Mouse (Mus musculus) R1 (cell line): Measurements from ENCODE around the gene Lbhd2.

ENCODE experiments used
- DNase-seq: peaks from one replicate; pipeline ENCODE4 v3.0.0-alpha.2; 2018; ENCODE audit warnings: low read depth, low spot score

Gene Lbhd2

DNA sequence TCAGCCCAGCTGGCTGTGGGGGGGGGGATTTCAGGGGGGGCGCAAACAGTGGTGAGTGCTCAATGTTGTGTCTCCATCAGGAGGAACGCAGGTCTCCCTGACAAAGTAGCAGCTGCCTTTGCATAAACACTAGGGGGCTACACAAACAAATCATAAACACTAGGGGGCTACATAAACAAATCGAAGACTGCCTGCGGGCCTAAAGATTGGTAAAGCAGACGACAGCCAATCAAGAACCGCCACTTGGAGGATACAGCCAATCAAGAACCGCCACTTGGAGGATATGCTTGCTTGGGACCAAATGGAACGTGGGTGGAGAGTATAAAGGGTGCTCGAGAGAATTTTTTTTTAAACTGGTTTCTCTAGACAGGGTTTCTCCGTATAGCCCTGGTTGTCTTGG lies 1.7 kb upstream of the Lbhd2 start:
- DNase-seq, result peak; percentile 74

DNA sequence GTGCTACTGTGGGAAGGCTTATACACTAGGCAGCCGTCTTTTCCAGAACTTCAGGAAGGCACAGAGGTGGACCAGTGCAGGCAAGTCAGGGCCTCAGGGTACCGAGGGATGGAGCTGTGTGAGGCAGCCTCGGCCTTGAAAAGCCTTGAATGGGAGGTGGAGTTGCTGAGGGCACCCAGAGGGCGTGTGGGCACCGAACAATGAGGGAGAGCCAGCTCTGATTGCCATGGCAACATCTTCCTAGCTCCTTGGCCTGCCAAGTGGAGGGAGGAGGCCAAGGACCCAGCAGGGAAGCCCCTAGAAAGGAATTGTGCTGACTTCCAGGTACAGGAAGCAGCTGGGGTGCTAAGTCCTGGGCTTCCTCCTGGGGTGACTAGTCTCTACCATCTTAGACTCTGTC lies 3.0 kb downstream of the Lbhd2 start:
- DNase-seq, result peak; percentile 14

DNA sequence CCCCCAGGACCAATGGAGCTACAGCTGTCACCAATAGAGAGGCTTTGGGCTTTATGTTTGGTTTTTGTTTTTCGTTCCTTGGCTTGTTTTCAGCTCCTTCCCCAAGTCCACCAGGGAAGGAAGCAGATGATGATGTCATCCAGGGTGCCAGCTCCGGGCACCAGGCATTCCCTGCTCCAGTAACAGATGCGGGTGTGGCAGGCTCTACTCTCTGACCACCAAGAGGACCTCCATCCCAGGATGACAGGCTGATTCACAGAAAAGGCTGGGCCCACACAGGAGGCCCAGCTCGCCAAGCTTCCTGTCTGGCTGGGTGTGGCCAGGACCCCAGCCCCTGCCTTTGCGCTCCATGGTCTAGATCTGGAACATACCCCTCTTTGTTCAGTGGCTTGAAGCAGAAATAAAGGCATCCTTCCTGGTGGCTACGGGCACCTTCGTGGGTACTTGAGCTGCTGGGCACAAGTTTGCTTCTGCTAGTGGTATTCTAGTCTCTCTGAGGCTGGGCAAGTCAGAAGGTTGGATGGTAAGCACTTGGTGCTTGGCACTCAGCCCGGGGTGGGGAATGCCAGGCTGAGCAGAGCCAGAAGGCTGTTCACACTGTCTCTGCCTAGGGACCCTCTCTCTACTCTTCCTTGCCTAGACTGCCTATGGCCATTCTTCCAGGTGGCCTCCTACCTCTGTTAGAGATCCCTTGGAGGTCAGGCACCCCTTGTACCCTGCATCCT lies 5.2 kb downstream of the Lbhd2 start:
- no peak for DNase-seq

DNA sequence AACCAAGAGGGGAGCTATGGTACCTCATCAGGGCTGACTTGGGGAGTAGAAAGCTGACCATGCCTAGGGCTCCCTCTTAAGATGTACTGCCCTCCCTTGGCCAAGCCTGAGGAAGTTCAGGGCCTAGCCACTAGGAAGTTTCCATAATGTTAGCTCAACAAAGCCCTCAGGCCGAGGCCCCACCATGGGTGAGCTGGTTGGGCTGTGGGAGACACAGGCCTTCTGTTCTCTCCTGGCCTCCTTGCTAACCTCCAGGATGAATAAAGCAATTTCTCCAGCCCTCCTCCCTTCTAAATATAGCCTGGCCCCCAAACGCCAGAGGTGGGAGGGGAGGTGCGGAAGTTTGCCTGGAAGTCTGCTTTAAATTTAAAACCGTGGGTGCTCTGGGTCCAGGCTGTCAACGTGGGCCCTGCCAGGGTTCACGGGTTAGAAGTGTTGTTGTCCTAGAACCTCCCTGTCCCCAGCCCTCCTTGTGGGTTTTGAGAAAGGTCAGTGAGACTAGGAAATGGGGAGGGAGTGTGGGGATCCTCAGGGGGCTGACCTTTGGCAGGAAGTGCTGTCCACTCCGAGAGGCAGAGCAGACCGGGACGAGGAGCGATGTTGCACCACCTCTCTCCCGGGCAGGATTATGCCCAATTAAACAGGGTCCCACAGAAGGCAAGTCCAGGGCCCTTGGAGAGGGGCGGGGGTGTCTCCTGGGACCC lies 6.1 kb downstream of the Lbhd2 start:
- no peak for DNase-seq

DNA sequence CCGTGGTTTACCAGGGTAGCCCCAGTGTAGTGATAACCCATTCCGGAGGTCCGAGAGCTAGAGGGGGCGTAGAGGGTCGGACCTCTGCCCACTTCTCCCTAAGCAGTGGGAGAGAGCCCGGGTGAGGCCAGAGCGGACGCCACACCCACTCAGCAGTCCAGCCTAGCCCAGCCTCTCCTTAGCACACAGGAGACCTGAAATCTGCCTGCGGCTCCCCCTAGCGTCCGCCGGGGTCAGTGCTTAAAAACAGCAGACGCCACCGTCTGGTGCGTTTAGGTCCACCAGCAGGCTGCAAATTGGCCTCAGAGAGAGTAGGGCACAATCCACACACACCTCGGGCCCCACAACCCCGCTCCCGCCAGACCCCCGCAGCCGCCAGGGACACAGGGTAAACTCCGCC lies 6.7 kb downstream of the Lbhd2 start:
- DNase-seq, result peak; percentile 88

DNA sequence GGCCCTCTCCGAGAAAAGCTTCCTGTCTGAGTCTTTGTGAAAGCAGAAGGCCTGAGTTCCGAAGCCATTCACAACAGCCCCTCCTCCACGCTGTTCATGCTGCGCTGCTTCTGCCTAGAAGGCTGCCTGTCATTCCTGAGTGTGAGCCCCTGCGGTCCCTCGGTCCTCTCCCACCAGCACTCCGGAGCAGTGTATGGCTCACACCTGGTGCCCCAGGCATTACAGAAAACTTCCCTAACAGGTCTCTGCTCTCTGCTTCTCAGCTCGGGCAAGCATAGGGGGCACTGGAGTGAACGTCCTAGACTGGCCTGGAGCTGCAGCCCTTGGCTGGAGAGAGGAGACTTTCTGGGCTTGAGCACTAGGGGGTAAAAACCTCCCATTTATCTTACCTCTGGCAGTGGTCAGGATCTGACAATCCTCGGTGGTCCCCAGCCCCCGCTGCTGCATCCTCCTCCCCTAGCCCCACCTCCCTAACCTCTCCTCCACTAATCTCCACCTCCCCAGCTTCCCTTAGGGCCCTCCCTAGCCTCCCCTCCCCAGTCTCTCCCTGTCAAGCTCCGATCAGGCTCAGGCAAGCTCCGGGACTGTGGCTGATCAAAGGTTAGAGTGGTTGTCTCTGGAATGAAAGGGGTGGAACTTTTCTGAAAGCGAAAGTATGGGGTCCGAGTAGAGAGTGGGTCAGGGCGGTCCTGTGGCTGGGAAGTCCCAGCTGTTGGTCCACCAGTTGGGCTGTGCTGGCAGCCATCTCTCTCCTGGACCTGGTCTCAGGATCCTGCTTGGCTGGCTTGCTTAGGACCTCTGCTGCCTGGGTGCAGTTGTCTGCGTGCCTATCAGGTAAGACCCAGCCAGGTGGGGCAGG lies 10.5 kb downstream of the Lbhd2 start, which contains the start of gene Exoc3l4:
Gene Exoc3l4 (plus strand): TSS at position 97 of the 859 bp plus-strand sequence.
- DNase-seq, result peak; percentile 37

DNA sequence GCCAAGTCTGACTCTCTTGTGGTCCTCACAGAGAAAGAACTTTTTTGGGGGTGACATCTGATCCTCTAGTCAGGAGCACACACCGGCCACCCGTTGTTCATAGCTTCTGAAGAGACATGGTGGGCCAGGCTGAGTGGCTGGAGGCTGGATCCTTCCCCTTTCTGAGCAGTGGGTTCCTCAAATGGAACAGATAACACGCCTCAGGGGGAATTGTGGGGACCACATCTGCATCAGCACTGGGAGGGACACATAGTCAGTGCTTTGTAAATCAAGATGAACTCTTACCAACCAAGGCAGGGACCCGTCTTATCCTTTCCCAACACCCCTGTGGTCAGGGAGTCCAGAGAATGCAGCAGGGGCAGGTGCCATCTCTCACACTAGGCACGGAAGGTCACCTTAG lies 13.3 kb downstream of the Lbhd2 start:
- DNase-seq, result no peak

DNA sequence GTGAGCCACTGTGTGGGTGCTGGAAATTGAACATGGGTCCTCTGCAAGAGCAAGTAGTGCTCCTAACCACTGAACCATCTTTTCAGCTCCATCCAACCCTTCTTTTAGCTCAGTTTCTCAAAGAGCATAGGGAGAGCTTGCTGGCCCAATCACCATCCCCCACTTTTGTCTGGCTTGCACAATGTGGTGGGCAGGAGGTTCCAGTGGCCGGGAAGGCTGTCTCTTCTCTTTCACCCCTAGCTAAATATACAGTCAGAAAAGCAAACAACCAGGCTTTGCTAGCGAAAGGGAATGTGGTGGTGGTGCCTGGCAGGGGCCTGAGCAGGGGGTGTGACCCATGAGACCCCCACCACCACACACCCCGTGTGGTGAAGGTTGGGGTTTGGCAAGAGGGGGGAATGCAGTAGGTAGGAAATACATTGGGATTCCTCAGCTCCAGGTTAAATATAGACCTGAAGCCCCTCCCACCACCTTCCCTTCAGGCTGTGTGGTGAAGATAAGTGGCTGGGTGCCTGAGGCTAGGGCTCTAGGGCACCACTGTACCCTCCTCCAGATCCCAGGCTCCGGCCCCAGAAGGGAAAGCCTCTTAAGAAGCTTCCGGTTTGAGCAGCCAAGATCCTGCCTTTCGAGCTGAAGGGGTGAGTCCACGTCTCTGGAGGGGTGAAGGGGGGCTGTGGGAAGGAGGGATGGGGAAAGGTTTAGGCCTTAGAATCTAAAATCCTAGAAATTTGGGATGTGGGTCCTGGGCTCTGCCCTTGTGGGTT lies 14.5 kb downstream of the Lbhd2 start:
- no peak for DNase-seq

DNA sequence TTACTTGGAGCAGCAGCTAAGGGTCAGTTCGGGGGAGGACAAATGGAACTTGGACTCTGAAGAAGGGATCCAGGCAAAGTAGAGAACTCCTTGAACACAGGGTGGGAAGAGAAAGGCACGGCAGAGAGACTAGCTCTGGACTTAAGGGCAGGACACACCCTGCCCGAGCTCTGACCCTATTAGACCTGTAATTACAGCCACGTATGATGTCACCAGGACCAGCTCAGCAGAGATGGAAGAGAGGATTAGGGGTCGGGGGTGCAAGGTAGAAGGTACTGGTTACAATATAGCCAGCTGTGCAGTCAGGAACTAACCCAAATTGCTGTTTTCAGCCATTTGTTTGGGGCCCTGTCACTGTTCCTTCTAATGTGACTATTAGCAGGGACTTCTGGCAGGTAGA lies 16.2 kb downstream of the Lbhd2 start:
- no peak for DNase-seq

DNA sequence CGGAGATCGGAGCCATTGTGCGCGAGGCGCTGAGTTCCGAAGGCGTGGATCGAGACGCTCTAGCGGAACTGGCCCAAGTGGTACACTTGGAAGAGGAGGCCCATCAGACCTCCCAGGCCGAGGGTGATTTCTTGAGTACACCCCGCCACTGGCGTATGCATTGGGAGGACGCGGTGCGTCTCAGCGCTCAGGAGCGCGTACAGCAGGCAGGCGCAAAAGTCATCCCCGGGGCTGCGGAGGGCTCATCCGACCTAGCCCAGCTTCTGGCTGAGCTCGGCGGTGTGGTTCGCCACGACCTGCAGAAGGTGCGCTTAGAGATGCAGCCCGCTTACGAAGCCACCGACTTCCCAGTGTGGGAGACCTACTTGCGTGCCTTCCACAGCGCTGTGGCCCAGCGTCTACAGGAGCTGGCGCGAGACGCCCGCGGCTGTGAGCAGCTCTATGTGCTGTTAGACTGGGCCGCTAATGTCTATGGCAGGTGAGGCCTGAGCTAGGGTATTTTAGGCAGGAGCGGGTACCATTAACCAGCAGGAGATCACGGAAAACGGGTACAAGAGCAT lies 17.0 kb downstream of the Lbhd2 start:
- peak; percentile 39 for DNase-seq

DNA sequence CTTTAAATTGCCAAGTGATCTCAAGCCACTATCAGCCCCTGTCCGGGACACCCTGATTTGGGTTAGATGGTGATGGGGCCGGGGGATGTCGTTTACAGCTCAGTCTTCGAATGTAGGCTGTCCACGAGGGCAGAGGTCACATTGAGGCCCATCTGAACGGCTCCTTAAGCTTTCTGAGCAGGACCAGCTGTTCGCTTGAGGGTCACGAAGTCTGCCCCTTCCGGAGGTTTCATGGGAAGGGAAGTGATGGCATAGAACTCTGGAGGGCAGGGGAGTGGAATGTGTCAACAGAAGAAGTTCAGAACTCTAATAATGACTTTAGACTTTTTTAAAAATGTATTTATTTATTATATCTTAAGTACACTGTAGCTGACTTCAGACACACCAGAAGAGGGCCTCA lies 17.9 kb downstream of the Lbhd2 start:
- DNase-seq, result no peak

DNA sequence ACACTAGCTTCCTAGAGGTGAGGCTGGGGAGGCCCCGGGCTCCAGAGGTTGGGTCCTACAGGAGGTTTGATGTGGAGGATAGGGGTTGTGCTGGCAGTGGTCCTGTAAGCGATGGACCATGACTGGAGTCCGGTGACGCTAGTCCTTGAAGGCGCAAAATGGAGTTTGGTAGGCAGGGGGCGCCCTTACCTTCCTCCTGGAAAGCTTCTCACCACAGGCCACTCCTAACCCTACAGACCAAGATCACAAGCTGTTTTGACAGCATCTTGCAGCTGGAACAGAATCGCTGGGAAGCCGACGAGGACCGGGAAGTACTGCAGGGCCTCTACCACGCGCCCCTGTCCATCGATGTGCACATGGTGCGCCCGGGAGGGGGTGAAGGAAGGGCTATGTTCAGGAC lies 18.6 kb downstream of the Lbhd2 start:
- DNase-seq, result peak; percentile 78

DNA sequence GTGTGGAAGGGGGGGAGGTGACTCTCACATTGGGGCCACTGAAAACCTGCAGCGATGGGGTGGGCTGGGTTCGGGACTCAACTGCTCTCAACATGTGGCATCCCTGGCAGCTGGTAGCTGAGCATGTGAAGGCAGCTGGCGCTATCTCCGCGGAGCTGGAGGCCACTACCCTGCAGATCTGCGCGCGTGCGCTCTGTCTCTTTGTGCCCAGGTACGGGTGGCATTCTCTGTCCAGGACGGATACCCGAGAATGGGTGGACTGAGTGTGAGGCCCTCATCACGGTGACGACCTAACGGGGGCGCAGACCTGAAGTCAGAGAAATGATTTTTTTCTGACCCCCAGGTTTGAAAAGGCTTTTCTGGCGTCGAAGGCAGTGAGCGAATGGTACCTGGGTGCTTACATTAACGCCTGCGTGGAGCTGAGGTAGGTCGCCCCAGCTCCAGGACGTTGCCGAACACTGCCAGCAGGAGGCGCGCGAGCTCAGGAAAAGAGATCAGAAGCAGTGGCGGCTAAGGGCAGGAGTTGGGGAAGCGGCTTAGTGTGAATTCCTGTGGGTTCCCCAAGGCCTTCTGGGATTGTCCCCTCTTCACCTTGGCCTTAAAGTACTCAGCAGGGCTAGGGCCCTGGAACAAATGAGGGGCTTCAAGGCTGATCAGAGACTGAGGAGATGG lies 19.3 kb downstream of the Lbhd2 start:
- DNase-seq, result peak; percentile 87

DNA sequence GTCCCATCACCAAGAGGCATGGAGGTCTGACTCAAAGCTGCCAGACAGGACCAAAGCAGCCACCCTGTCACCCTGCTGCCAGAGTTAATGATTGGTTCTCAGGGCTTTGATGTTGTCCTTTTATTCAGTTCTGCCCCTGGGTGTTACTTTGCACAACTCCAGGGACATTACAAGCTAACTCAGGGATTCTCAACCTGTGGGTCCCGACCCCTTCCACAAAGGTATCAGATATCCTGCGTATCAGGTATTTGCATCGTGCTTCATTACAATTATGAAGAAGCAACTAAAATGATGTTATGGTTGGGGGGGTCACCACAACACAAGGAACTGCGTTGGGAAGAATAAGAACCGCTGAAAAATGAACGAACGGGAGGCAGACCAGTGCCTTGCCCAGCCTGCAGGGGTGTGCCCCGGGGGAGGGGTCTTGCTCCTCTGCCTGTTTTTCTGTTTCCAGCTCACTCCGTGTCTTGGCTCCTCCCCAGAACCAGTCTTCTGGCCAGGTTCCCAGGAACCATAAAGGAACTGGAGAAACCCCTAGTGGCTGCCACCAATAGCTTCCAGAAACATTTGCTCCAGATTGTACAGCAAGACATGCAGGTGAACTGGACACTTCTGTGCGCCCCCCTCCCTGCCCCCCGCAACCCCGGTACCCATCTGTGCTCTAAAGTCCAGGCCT lies 21.0 kb downstream of the Lbhd2 start:
- peak; percentile 52 for DNase-seq

DNA sequence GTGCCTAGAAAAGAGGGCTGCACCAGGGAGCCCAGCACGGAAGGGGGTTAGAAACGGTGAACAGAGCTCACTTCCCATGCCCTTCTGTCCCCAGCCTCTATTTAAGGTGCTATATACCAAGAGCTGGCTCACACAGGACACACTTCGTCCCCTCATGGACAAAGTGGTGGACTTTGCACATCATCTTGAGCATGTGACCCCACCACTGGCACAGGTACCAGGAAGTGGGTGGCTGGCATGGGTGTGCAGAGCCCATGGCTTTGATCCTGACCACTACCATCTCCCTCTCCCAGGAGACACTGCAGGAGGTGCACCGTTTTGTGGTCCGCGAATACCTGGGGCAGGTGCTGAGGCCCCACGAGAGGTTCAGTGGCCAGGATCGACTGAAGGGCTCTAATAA lies 21.8 kb downstream of the Lbhd2 start:
- DNase-seq, result no peak

DNA sequence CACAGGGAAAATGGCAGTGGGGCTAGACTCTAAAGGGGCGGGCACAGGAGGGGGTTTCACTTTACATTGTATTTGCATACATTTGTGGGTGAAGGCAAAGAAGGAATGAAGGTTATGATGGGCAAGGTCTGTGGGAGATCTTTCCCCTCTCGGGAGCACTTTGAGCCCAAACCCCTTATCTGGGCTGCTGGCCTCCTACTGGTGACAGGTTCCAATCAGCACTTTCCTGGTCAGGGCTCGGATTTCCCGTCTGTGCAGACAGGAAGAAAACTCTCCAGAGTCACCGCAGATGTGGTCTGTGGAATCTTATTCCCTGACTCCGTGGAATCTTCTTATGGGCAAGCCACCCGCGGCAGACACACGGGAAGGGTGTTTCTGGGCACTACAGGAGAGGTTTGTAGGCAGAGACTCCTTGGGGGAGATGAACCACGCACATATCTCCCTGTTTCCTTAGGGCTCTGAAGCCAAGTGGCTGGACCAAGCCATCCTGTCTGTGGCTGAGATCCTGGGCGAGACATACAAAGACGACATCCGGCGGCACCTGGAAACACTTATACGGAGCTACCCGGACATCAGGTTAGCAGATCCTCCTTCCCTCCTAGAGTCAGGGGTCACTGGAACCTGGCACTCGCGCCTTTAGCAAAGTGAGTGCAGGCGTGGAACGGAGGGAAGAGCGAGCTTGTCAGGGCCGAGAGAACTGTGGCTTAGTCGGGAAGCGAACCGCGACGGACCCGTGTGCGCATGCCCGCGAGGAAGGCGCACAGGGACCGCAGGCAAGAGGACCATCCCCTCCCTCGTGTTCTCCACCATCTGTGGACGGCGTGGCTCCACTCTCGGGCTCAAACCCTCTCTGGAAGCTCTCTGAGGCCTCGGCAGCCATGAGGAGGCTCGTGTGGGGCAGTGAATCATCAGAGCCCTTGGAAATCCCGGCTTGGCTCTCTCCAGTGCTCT lies 22.6 kb downstream of the Lbhd2 start:
- DNase-seq, result peak; percentile 57

DNA sequence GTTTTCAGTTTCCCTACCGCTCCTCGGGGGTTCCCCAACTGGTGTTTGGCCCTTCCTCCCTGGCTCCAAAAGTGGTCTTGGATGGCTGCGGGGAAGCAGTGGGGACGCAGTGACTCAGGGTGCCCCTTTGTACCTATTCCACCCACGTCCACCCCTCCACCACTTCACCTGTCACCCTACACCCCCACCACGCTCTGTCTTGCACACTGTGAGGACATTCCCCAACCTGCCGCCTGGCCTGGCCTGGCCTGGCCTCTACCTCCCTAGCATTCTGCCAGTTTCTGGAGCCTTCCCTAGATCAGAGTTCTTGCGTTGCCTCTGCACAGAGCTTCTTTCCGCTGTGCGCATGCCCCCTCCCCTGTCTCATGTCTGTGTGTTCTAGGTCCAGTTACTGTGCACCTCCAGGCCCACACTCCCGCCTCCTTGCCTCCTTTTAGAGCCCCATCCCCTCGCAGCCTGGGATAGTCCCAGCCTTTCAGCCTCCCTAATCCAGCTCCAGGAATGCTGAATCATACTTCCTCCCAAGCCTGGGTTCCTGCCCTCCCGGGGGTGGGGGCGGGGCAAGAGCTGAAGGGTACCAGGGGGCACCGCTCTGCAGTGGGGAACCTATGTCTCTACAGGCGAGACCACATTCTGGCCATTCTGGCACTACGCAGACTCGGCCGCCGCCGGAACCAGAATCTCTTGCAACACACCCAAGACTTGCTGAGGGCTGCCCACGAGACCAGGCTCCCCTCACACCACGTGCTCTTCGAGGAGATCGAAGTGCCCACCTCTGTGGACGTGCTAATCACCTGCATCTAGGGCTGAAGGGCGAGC lies 23.6 kb downstream of the Lbhd2 start:
- DNase-seq, result peak; percentile 74
